Comparison of ENCODE assay signal across 27 mouse cellular contexts in genomic region chrX:36609117-36609516, GRCm38 (mm10). TPM values are rescaled to one million over a fixed set of nuclear protein-coding genes. Genes with fewer than 3 reads are reported as not detected.
DNase-seq lines count a peak whose midpoint lies in the region; ATAC-seq and TF ChIP-seq lines count a peak whose summit lies in the region.
"Had no signal": no experiment of that assay in that cellular context is flagged by ENCODE, and none has a peak within 500 bp of the region (broad histone marks: within the 10 kb centered on the region; RNA-seq: fewer than 3 reads in every experiment).

No protein-coding gene starts in this region.

- H3K36me3 ChIP-seq in lung, embryonic 14.5 days (ENCODE audit: insufficient read depth): peaks cover 14% of the 10 kb centered on the region; the same call in 1 of the 2 replicates
- peaks cover 41% of the 10 kb centered on the region for H3K36me3 ChIP-seq in embryonic facial prominence, embryonic 10.5 days (replicated peaks)
- peaks cover 37% of the 10 kb centered on the region for H3K36me3 ChIP-seq in limb, embryonic 10.5 days

- 68% methylated on average over 2 of the region's 2 CpGs for WGBS in lung, embryonic 14.5 days
- WGBS in embryonic facial prominence, embryonic 10.5 days: 90% methylated on average over 2 of the region's 2 CpGs
- 78% methylated on average over 2 of the region's 2 CpGs for WGBS in limb, embryonic 10.5 days

- ATAC-seq in lung, embryonic 14.5 days (ENCODE audit: insufficient read depth): no peak
- ATAC-seq in CD4-positive, CD25-positive, alpha-beta regulatory T cell, adult 4 months: peak; percentile 39
- peak; percentile 41 for ATAC-seq in inflammation-experienced regulatory T-cells, adult 6 months
- ATAC-seq: forebrain, embryonic 15.5 days; hindbrain, postnatal 0 days had no signal

- no peak overlapping the region for H3K9ac ChIP-seq in lung, embryonic 14.5 days
- H3K9ac ChIP-seq: embryonic facial prominence, embryonic 13.5 days; forebrain, embryonic 12.5 days; forebrain, embryonic 15.5 days; heart, embryonic 13.5 days; hindbrain, embryonic 14.5 days had no signal

- no peaks in the 10 kb centered on the region for H3K4me1 ChIP-seq in lung, embryonic 14.5 days (ENCODE audit: insufficient read depth)
- H3K4me1 ChIP-seq in embryonic facial prominence, embryonic 10.5 days: no peaks in the 10 kb centered on the region
- H3K4me1 ChIP-seq in limb, embryonic 10.5 days: no peaks in the 10 kb centered on the region
- H3K4me1 ChIP-seq: embryonic facial prominence, embryonic 13.5 days; forebrain, embryonic 12.5 days; forebrain, embryonic 15.5 days; heart, embryonic 10.5 days; heart, embryonic 13.5 days had no signal

- DNase-seq in lung, embryonic 14.5 days: peak; percentile 2
- DNase-seq in lung, postnatal 14 days: no peak
- peak; percentile 46 for DNase-seq in CD4-positive helper T cell, adult 2 months (ENCODE audit: low read depth, low spot score)
- no peak for DNase-seq in embryonic facial prominence, embryonic 10.5 days (ENCODE audit: low spot score)
- DNase-seq in limb, embryonic 10.5 days (ENCODE audit: low spot score): no peak
- DNase-seq: adrenal gland, adult 2 months; adrenal gland, postnatal 14 days; B cell, adult 2 months; cerebellum, adult 11 months; cerebellum, adult 2 months; cerebellum, adult 9-11 months; cerebellum, postnatal 25 days; gastrocnemius, postnatal 10 days; gastrocnemius, postnatal 36 days; heart, adult 2 months; heart, postnatal 14 days; heart, postnatal 4 days had no signal

- no peak for TF ChIP-seq CTCF in lung, embryonic 14.5 days (IDR thresholded peaks at IDR 0.05; ENCODE audit: low read depth)

- H3K4me2 ChIP-seq in lung, embryonic 14.5 days: no peak overlapping the region
- H3K4me2 ChIP-seq: embryonic facial prominence, embryonic 13.5 days; forebrain, embryonic 12.5 days; forebrain, embryonic 15.5 days; heart, embryonic 13.5 days; hindbrain, embryonic 14.5 days had no signal

- no peak overlapping the region for H3K27ac ChIP-seq in lung, embryonic 14.5 days (ENCODE audit: low read depth)
- no peak overlapping the region for H3K27ac ChIP-seq in embryonic facial prominence, embryonic 10.5 days (replicated peaks)
- H3K27ac ChIP-seq in limb, embryonic 10.5 days: no peak overlapping the region
- H3K27ac ChIP-seq: embryonic facial prominence, embryonic 13.5 days; forebrain, embryonic 12.5 days; forebrain, embryonic 15.5 days; heart, adult 2 months; heart, embryonic 10.5 days; heart, embryonic 13.5 days; hindbrain, embryonic 14.5 days; hindbrain, postnatal 0 days had no signal

- no peaks in the 10 kb centered on the region for H3K9me3 ChIP-seq in lung, embryonic 14.5 days (ENCODE audit: low read depth, low read length)
- no peaks in the 10 kb centered on the region for H3K9me3 ChIP-seq in embryonic facial prominence, embryonic 10.5 days
- H3K9me3 ChIP-seq in limb, embryonic 10.5 days (replicated peaks): no peaks in the 10 kb centered on the region
- H3K9me3 ChIP-seq: embryonic facial prominence, embryonic 13.5 days; forebrain, embryonic 12.5 days; forebrain, embryonic 15.5 days; heart, embryonic 10.5 days; heart, embryonic 13.5 days had no signal

- no peaks in the 10 kb centered on the region for H3K27me3 ChIP-seq in lung, embryonic 14.5 days (ENCODE audit: insufficient read depth, low read length)
- H3K27me3 ChIP-seq in embryonic facial prominence, embryonic 10.5 days (replicated peaks; ENCODE audit: low read depth, poor library complexity, severe bottlenecking): no peaks in the 10 kb centered on the region
- no peaks in the 10 kb centered on the region for H3K27me3 ChIP-seq in limb, embryonic 10.5 days (ENCODE audit: low read depth, poor library complexity, severe bottlenecking)
- H3K27me3 ChIP-seq: embryonic facial prominence, embryonic 13.5 days; forebrain, embryonic 12.5 days; forebrain, embryonic 15.5 days; heart, embryonic 13.5 days had no signal

- no peak overlapping the region for H3K4me3 ChIP-seq in lung, embryonic 14.5 days (ENCODE audit: low read depth, low read length)
- no peak overlapping the region for H3K4me3 ChIP-seq in embryonic facial prominence, embryonic 10.5 days
- no peak overlapping the region for H3K4me3 ChIP-seq in limb, embryonic 10.5 days
- H3K4me3 ChIP-seq: embryonic facial prominence, embryonic 13.5 days; erythroblast, embryonic 14.5 days; forebrain, embryonic 12.5 days; forebrain, embryonic 15.5 days; heart, adult 2 months; heart, embryonic 10.5 days; heart, embryonic 13.5 days had no signal

RNA-seq across cellular contexts. Expression of gene Pgrmc1, which starts 11.1 kb away (rescaled TPM):
- polyA plus RNA-seq in lung, embryonic 14.5 days (2014; fragmentation: Nextera tagmentation; extraction: Ambion mirVana): 219 and 240 TPM in 2 replicates
- 10 to 100 TPM; 57.8 to 64.4 TPM for polyA plus RNA-seq in CD4-positive, CD25-positive, alpha-beta regulatory T cell, adult 4 months (2017; shearing (Covaris generic))
- polyA plus RNA-seq in inflammation-experienced regulatory T-cells, adult 6 months (2017; shearing (Covaris generic)): 10 to 100 TPM; 57.2 to 77.3 (median 65.5) TPM
- 328 and 337 TPM in 2 replicates for polyA plus RNA-seq in embryonic facial prominence, embryonic 10.5 days (2016; fragmentation: Nextera tagmentation; extraction: Ambion mirVana)
- 362 and 378 TPM in 2 replicates for polyA plus RNA-seq in limb, embryonic 10.5 days (2016; fragmentation: Nextera tagmentation; extraction: Ambion mirVana)

RNA-seq across cellular contexts. Expression of gene Akap17b, which starts 36.1 kb away (rescaled TPM):
- polyA plus RNA-seq in lung, embryonic 14.5 days (2014; fragmentation: Nextera tagmentation; extraction: Ambion mirVana): 3.1 TPM in 2 replicates
- 1 to 10 TPM in 1 of 2 experiments, under 1 TPM in 1; 0.89 to 1.1 TPM for polyA plus RNA-seq in CD4-positive, CD25-positive, alpha-beta regulatory T cell, adult 4 months (2017; shearing (Covaris generic))
- polyA plus RNA-seq in inflammation-experienced regulatory T-cells, adult 6 months (2017; shearing (Covaris generic)): 1 to 10 TPM in 1 of 3 experiments, under 1 TPM in 2; 0.58 to 1.3 (median 0.79) TPM
- 2.7 and 2.9 TPM in 2 replicates for polyA plus RNA-seq in embryonic facial prominence, embryonic 10.5 days (2016; fragmentation: Nextera tagmentation; extraction: Ambion mirVana)
- polyA plus RNA-seq in limb, embryonic 10.5 days (2016; fragmentation: Nextera tagmentation; extraction: Ambion mirVana): 2.3 and 2.5 TPM in 2 replicates
- polyA plus RNA-seq: erythroblast, embryonic 14.5 days had no signal

Comparison
In these comparisons a context has a peak if more than half of its experiments do, and no peak if none do; other contexts are left out.
1. DNase-seq: peak in lung, embryonic 14.5 days (single experiment) and CD4-positive helper T cell, adult 2 months (single experiment); none in lung, postnatal 14 days (single experiment), embryonic facial prominence, embryonic 10.5 days (single experiment) and limb, embryonic 10.5 days (single experiment).